Mouse (Mus musculus) stomach, embryonic 15.5 days (tissue): ENCODE data around the gene Ap3s2. TPM values are rescaled to one million over a fixed set of nuclear protein-coding genes. Genes with fewer than 3 reads are reported as not detected.

Source experiments
- ATAC-seq: fragments of 200-750 bp; cut with Nextera tagmentation; 2 replicates; pipeline ENCODE4 v1.8.0; 2017; ENCODE audit warnings: low read depth, moderate number of reproducible peaks, moderate TSS enrichment; ENCODE audit not compliant: insufficient read depth, low FRiP score
- H3K27ac ChIP-seq: fragments of 300-500 bp; sonication (generic); 2 replicates; pipeline ENCODE4 v1.5.1; 2015; ENCODE audit warnings: mild to moderate bottlenecking, inconsistent platforms
- H3K27me3 ChIP-seq: fragments of 300-500 bp; sonication (generic); replicated peaks from 2 replicates; pipeline ENCODE4 v1.6.1; 2015; ENCODE audit warnings: inconsistent platforms
- H3K36me3 ChIP-seq: fragments of 300-500 bp; sonication (generic); 2 replicates; pipeline ENCODE4 v1.6.1; 2015; ENCODE audit warnings: inconsistent platforms
- H3K4me1 ChIP-seq: fragments of 300-500 bp; sonication (generic); 2 replicates; pipeline ENCODE4 v1.6.1; 2015; ENCODE audit warnings: inconsistent platforms
- H3K4me2 ChIP-seq: fragments of 300-500 bp; sonication (generic); 2 replicates; pipeline ENCODE4 v1.6.1; 2015; ENCODE audit warnings: mild to moderate bottlenecking, inconsistent platforms
- H3K4me3 ChIP-seq: fragments of 300-500 bp; sonication (generic); replicated peaks from 2 replicates; pipeline ENCODE4 v1.5.1; 2015; ENCODE audit warnings: inconsistent platforms
- H3K9ac ChIP-seq: fragments of 300-500 bp; sonication (generic); 2 replicates; pipeline ENCODE4 v1.6.1; 2015; ENCODE audit warnings: inconsistent platforms
- H3K9me3 ChIP-seq: fragments of 300-500 bp; sonication (generic); 2 replicates; pipeline ENCODE4 v1.6.1; 2016; ENCODE audit warnings: inconsistent platforms
- WGBS: fragments of 180-500 bp; shearing (Covaris S2); methylation state at CpG from one replicate; pipeline ENCODE4 v1.1.7; 2015; 5-methylcytosine and 5-hydroxymethylcytosine counted together
- microRNA-seq: library from miRNA; unstranded; fragments of <30 nt; microRNA quantifications from one replicate; pipeline ENCODE4, GENCODE M21; 2016
- polyA plus RNA-seq: library from polyadenylated mRNA; unstranded; fragments of >200 nt; fragmentation: Nextera tagmentation; extraction: Ambion mirVana; gene quantifications from 2 replicates; pipeline ENCODE4 v1.2.1, GENCODE M21; 2015

Gene Ap3s2
- polyA plus RNA-seq, 1 experiment from 2014 or later = 27.1 TPM

DNA sequence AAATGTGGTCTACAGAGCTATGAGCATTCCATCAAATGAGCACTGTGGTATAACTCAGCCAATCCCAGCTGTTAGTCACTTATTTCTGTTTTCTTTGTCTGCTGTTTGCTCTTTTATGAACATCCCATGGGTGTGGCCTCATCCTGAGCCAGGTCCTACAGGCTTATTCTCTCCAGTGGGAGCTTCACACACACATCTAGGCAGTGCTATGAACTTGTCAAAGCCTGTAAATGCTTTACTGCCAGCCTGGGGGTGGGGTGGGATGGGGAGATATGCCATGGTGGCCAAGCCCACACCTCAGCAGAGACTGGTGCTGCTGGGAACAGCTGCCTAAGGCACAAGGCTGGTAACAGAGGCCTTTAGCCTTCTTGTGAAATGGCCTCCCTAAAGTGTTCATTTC is 87.5 kb downstream of the Ap3s2 start:
- no peak overlapping the region for H3K4me2 ChIP-seq
- ATAC-seq = no peak
- no peaks in the 10 kb centered on the region for H3K9me3 ChIP-seq
- H3K4me1 ChIP-seq = no peaks in the 10 kb centered on the region
- H3K27me3 ChIP-seq = no peaks in the 10 kb centered on the region
- H3K4me3 ChIP-seq = no peak overlapping the region
- H3K27ac ChIP-seq = no peak overlapping the region
- no peaks in the 10 kb centered on the region for H3K36me3 ChIP-seq
- H3K9ac ChIP-seq = no peak overlapping the region

DNA sequence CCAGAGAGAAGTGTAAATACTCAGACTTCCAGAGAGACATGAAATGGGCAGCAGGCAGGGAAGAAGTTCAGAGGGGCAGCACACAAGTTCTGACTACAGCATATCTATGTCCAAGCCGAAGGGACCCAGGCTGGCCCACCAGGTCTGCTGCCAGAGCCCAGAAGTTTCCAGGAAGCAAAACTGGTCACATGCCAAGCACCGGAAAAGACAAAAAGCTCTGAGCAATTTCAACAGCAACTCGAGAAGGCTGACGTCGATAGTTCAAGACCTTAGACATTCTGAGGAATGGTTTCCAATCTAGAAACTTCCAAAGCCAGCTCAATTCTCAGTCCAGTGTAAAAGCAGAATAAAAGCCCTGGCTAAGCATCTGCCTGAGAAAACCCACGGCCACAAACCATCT is 88.9 kb downstream of the Ap3s2 start:
- 46% methylated on average over 6 of the region's 6 CpGs for WGBS

GRCm38 (mm10) chr7:79831145-79831544 is 89.3 kb downstream of the Ap3s2 start:
- ATAC-seq = no peak
- Histone ChIP-seq H3K4me2 (no peak overlapping the region), H3K27ac (0 out of 2 replicates have a peak overlapping the region, but pooled peaks have one; percentile 27), H3K27me3 (no peaks in the 10 kb centered on the region), H3K9me3 (no peaks in the 10 kb centered on the region), H3K4me3 (no peak overlapping the region), H3K36me3 (no peaks in the 10 kb centered on the region), H3K9ac (no peak overlapping the region), H3K4me1 (no peaks in the 10 kb centered on the region)
- 50% methylated on average over 6 of the region's 6 CpGs for WGBS

More for the DNA sequence above, 88.9 kb downstream of the Ap3s2 start:
- Histone ChIP-seq H3K27ac (peak overlapping the region; percentile 27), H3K36me3 (no peaks in the 10 kb centered on the region), H3K4me1 (no peaks in the 10 kb centered on the region), H3K9ac (no peak overlapping the region), H3K9me3 (no peaks in the 10 kb centered on the region), H3K27me3 (no peaks in the 10 kb centered on the region), H3K4me3 (no peak overlapping the region), H3K4me2 (no peak overlapping the region)
- ATAC-seq = no peak

DNA sequence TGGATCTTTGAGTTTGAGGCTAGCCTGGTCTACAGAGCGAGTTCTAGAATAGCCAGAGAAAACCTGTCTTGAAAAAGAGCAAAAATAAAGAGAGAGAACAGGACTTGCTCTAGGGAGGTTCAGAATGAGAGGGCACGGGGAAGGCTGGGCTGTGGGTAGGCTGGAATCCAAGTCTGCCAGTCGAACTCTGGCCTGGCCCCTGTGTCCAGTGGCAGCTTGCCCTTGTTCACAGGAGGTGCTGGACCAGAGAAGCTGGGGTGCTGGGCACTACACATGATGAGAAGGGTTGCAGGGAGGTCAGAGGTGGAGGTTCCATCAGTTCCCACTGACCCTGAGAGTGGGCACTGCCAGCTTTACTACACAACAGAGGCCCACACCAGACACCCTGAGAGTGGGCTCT is 92.1 kb downstream of the Ap3s2 start:
- no peak for ATAC-seq
- 82% methylated on average over 3 of the region's 3 CpGs for WGBS
- no peak overlapping the region for H3K27ac ChIP-seq

More for the DNA sequence above, 92.1 kb downstream of the Ap3s2 start:
- Histone ChIP-seq H3K4me1 (no peaks in the 10 kb centered on the region), H3K9ac (no peak overlapping the region), H3K9me3 (no peaks in the 10 kb centered on the region), H3K4me2 (no peak overlapping the region), H3K36me3 (0 out of 2 replicates have a peak, but pooled peaks cover 3% of the 10 kb centered on the region), H3K27me3 (no peaks in the 10 kb centered on the region), H3K4me3 (no peak overlapping the region)

Small RNA genes lying within 50 kb of the gene (microRNA-seq; reads per million reads assigned to microRNA genes)
- not detected for gene Gm24541

Other genes starting within 250 kb of the Ap3s2 start
- 3.5 and 4.0 TPM in 2 replicates for gene Kif7, start 204.9 kb downstream of the Ap3s2 start, polyA plus RNA-seq
- not detected in 2 replicates for gene Plin1, start 187.7 kb downstream of the Ap3s2 start, polyA plus RNA-seq
- 9.3 and 11.8 TPM in 2 replicates for gene Pex11a, start 177.5 kb downstream of the Ap3s2 start, polyA plus RNA-seq
- gene Wdr93, start 177.5 kb downstream of the Ap3s2 start, polyA plus RNA-seq = 0.26 and 0.35 TPM in 2 replicates
- 0.13 and 0.21 TPM in 2 replicates for gene Mesp1, start 126.9 kb downstream of the Ap3s2 start, polyA plus RNA-seq
- 1.4 and 1.9 TPM in 2 replicates for gene Mesp2, start 109.9 kb downstream of the Ap3s2 start, polyA plus RNA-seq
- 55.9 and 69.8 TPM in 2 replicates for gene Anpep, start 59.6 kb downstream of the Ap3s2 start, polyA plus RNA-seq
- 37.7 and 38.8 TPM in 2 replicates for gene Arpin, start 14.7 kb upstream of the Ap3s2 start, polyA plus RNA-seq
- 14.9 and 15.8 TPM in 2 replicates for gene Zfp710, start 104.2 kb upstream of the Ap3s2 start, polyA plus RNA-seq
- gene Idh2, start 194.7 kb upstream of the Ap3s2 start, polyA plus RNA-seq = 595 and 631 TPM in 2 replicates